Mouse (Mus musculus): ENCODE measurements around the gene Trim72. TPM values are rescaled to one million over a fixed set of nuclear protein-coding genes. Genes with fewer than 3 reads are reported as not detected.

The Trim72 gene
- total and polyA plus RNA-seq, 2 experiments from 2014 or later = 0.37 TPM; not detected in 1

DNA sequence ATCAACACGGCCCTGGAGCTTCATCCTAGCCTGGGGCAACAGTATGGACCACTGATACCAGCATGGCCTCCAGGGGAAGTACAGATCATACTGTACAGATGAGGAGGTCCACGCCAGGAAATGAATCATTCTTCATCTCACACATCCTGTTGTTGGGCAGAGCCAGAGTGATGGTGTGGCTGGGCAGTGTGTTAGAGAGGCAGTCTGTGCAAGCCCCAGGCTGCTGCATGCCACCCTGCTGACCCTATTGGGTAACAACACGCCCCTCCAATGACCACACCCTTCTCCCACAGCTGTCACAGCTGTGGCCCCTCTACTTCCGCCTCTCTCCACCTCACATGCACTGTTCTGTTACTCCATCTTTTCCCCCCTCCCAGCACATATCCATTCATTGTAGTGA, 47.0 kb downstream of the Trim72 start:
- Histone ChIP-seq H3K4me2 (ENCODE audit: low read depth, low read length) (no peak overlapping the region), H3K27me3 (ENCODE audit: insufficient read depth, low read length) (no peaks in the 10 kb centered on the region), H3K36me3 (ENCODE audit: insufficient read depth, low read length) (no peaks in the 10 kb centered on the region), H3K4me1 (ENCODE audit: insufficient read depth, low read length) (no peaks in the 10 kb centered on the region), H3K9me3 (ENCODE audit: low read length) (no peaks in the 10 kb centered on the region), H3K4me3 (ENCODE audit: low read length) (no peak overlapping the region), H3K9ac (replicated peaks; ENCODE audit: low read length) (no peak overlapping the region), H3K27ac (no peak overlapping the region)
- TF ChIP-seq CTCF (IDR thresholded peaks at IDR 0.05; ENCODE audit: low read depth) = no peak
- DNase-seq (ENCODE audit: low spot score) (no peak), ATAC-seq (no peak)
- WGBS = 77% methylated on average over 4 of the region's 4 CpGs

DNA sequence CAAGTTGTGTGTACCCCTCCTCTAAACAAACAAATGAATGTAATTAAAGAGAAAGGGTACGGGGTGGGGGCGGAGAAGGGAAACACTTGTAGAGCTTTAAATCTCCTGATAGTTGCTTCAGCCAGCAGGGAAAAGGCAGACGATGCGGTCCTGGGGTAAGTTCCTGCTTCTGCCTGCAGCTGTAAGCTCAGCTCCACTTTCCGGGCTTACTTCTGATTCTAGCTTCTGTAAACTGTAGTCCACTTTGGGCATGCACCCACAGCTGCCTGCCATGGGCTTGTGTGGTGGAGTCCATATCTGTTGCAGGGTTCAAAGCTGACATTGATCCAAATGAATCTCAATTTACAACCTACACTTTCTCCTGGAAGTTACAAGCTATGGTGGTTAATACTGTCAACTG, 49.3 kb downstream of the Trim72 start:
- H3K4me1 ChIP-seq (ENCODE audit: insufficient read depth, low read length) = no peaks in the 10 kb centered on the region
- ATAC-seq = no peak
- no peaks in the 10 kb centered on the region for H3K9me3 ChIP-seq (ENCODE audit: low read length)

DNA sequence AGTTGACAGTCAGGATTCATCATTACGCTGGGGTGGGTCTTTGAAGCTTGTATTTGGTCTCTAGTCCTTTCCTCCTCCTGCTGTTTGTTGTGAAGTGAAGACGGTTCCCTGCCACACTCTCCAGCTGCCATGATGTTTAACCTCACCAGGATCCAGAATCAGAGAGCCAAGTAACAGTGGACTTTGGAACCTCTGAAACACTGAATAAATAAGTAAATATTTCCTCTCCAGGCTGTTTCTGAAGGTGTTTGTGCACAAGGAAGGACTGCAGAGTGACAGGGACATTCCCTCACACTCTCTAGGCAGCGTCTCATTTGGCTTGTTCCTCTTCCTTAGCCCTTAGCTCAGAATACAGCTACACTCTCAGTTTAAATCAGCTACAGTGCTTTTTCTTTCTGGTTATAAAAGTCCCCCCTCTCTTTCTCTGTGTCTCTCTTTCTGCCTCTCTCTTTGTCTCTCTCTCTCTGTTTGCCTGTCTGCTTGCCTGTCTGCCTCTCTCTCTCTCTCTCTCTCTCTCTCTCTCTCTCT, 53.2 kb downstream of the Trim72 start:
- WGBS = 54% methylated on average over 3 of the region's 3 CpGs
- no peak for TF ChIP-seq CTCF (IDR thresholded peaks at IDR 0.05; ENCODE audit: low read depth)
- no peak for ATAC-seq

More for the DNA sequence above, 49.3 kb downstream of the Trim72 start:
- H3K27ac ChIP-seq = no peak overlapping the region
- no peak overlapping the region for H3K4me3 ChIP-seq (ENCODE audit: low read length)
- WGBS = 85% methylated on average over 5 of the region's 5 CpGs
- H3K9ac ChIP-seq (replicated peaks; ENCODE audit: low read length) = no peak overlapping the region
- H3K36me3 ChIP-seq (ENCODE audit: insufficient read depth, low read length) = no peaks in the 10 kb centered on the region
- no peak overlapping the region for H3K4me2 ChIP-seq (ENCODE audit: low read depth, low read length)
- TF ChIP-seq CTCF (IDR thresholded peaks at IDR 0.05; ENCODE audit: low read depth) = no peak
- DNase-seq (ENCODE audit: low spot score) = no peak
- no peaks in the 10 kb centered on the region for H3K27me3 ChIP-seq (ENCODE audit: insufficient read depth, low read length)

DNA sequence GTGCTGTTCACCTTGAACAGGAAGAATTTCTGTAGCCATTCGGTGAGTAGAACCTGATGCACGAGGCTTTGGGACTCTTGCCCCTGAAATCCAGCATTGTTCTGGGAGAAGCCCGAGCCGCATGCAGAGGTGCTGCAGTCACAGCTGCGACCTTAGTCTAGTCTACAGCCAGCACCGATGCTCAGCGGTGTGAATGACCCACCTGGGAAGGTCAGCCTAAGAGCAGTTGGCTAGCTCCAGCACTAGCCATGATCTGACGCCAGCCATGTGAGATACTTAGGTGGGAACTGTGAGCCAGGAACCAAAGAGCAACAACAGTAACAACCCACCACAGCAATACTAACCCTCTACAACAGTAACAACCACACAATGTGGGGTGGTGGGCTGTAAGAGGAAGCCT, 54.1 kb downstream of the Trim72 start:
- no peak for TF ChIP-seq CTCF (IDR thresholded peaks at IDR 0.05; ENCODE audit: low read depth)
- Histone ChIP-seq H3K9ac (replicated peaks; ENCODE audit: low read length) (no peak overlapping the region), H3K4me3 (ENCODE audit: low read length) (no peak overlapping the region), H3K27ac (no peak overlapping the region), H3K4me1 (ENCODE audit: insufficient read depth, low read length) (no peaks in the 10 kb centered on the region), H3K27me3 (ENCODE audit: insufficient read depth, low read length) (no peaks in the 10 kb centered on the region), H3K4me2 (ENCODE audit: low read depth, low read length) (no peak overlapping the region), H3K36me3 (ENCODE audit: insufficient read depth, low read length) (no peaks in the 10 kb centered on the region), H3K9me3 (ENCODE audit: low read length) (no peaks in the 10 kb centered on the region)
- no peak for DNase-seq (ENCODE audit: low spot score)
- ATAC-seq = no peak
- 80% methylated on average over 8 of the region's 8 CpGs for WGBS

More for the DNA sequence above, 53.2 kb downstream of the Trim72 start:
- Histone ChIP-seq H3K27ac (no peak overlapping the region), H3K9ac (replicated peaks; ENCODE audit: low read length) (no peak overlapping the region), H3K36me3 (ENCODE audit: insufficient read depth, low read length) (no peaks in the 10 kb centered on the region), H3K4me1 (ENCODE audit: insufficient read depth, low read length) (no peaks in the 10 kb centered on the region), H3K9me3 (ENCODE audit: low read length) (no peaks in the 10 kb centered on the region), H3K4me2 (ENCODE audit: low read depth, low read length) (no peak overlapping the region), H3K27me3 (ENCODE audit: insufficient read depth, low read length) (no peaks in the 10 kb centered on the region), H3K4me3 (ENCODE audit: low read length) (no peak overlapping the region)
- no peak for DNase-seq (ENCODE audit: low spot score)

DNA sequence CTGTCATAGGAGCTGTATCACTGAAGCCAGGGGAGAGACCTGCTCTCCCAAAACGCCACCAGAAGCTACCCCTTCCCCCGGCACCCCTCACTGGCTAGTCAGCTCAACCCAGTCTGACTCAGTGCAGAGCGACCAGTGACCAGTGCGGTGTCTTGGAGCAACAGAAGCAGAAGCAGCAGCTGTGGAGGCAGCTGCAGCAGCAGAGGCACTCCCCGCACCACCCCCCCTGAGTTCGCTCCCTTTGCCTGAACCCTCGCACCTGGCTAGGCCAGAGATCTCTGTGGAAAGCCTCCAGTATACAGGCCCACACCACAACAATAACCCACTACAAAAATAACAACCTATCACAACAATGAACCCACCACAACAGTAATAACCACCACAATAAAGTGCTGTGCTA, 54.8 kb downstream of the Trim72 start:
- no peaks in the 10 kb centered on the region for H3K9me3 ChIP-seq (ENCODE audit: low read length)
- ATAC-seq (no peak), DNase-seq (ENCODE audit: low spot score) (no peak)
- no peak overlapping the region for H3K4me3 ChIP-seq (ENCODE audit: low read length)
- H3K4me2 ChIP-seq (ENCODE audit: low read depth, low read length) = no peak overlapping the region
- no peak overlapping the region for H3K9ac ChIP-seq (replicated peaks; ENCODE audit: low read length)
- H3K36me3 ChIP-seq (ENCODE audit: insufficient read depth, low read length) = no peaks in the 10 kb centered on the region
- whole genome bisulfite sequencing = 69% methylated on average over 7 of the region's 7 CpGs
- no peak for TF ChIP-seq CTCF (IDR thresholded peaks at IDR 0.05; ENCODE audit: low read depth)
- no peaks in the 10 kb centered on the region for H3K27me3 ChIP-seq (ENCODE audit: insufficient read depth, low read length)
- H3K4me1 ChIP-seq (ENCODE audit: insufficient read depth, low read length) = no peaks in the 10 kb centered on the region
- H3K27ac ChIP-seq = no peak overlapping the region

DNA sequence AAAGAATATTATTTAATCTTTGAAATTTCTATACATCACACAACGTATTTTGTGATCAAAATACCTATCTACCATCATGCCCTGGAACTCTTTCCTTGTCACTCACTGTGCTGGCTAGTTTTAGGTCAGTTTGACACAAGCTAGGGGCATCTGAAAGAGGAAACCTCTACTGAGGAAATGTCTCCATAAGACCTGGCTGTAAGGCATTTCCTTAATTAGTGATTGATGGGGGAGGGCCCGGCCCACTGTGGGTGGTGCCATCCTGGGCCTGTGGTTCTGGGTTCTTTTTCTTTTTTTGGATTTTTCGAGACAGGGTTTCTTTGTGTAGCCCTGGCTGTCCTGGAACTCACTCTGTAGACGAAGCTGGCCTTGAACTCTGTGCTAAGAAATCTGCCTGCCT, 55.3 kb downstream of the Trim72 start:
- Histone ChIP-seq H3K9me3 (ENCODE audit: low read length) (no peaks in the 10 kb centered on the region), H3K27me3 (ENCODE audit: insufficient read depth, low read length) (no peaks in the 10 kb centered on the region), H3K4me3 (ENCODE audit: low read length) (no peak overlapping the region), H3K9ac (replicated peaks; ENCODE audit: low read length) (no peak overlapping the region), H3K27ac (no peak overlapping the region), H3K4me1 (ENCODE audit: insufficient read depth, low read length) (no peaks in the 10 kb centered on the region), H3K4me2 (ENCODE audit: low read depth, low read length) (no peak overlapping the region), H3K36me3 (ENCODE audit: insufficient read depth, low read length) (no peaks in the 10 kb centered on the region)
- ATAC-seq (no peak), DNase-seq (ENCODE audit: low spot score) (no peak)
- WGBS = 81% methylated on average over 4 of the region's 4 CpGs
- no peak for TF ChIP-seq CTCF (IDR thresholded peaks at IDR 0.05; ENCODE audit: low read depth)

Other genes starting within 250 kb of the Trim72 start
- 20.0 and 35.8 TPM in 2 replicates for gene Orai3, start 234.1 kb upstream of the Trim72 start, total RNA-seq (2014; rRNA removed)
- gene Orai3, start 234.1 kb upstream of the Trim72 start, polyA plus RNA-seq (2015; fragmentation: Nextera tagmentation; extraction: Ambion mirVana) = 10.8 and 11.3 TPM in 2 replicates
- 17.8 and 18.2 TPM in 2 replicates for gene Setd1a, start 227.3 kb upstream of the Trim72 start, total RNA-seq (2014; rRNA removed)
- 10.5 and 16.0 TPM in 2 replicates for gene Setd1a, start 227.3 kb upstream of the Trim72 start, polyA plus RNA-seq (2015; fragmentation: Nextera tagmentation; extraction: Ambion mirVana)
- 0.05 and 2.9 TPM in 2 replicates for gene Gm49388, start 218.3 kb upstream of the Trim72 start, total RNA-seq (2014; rRNA removed)
- gene Gm49388, start 218.3 kb upstream of the Trim72 start, polyA plus RNA-seq (2015; fragmentation: Nextera tagmentation; extraction: Ambion mirVana) = not detected in 2 replicates
- gene Hsd3b7, start 203.3 kb upstream of the Trim72 start, total RNA-seq (2014; rRNA removed) = 11.0 and 12.1 TPM in 2 replicates
- gene Hsd3b7, start 203.3 kb upstream of the Trim72 start, polyA plus RNA-seq (2015; fragmentation: Nextera tagmentation; extraction: Ambion mirVana) = 10.3 and 11.3 TPM in 2 replicates
- 4.0 and 9.6 TPM in 2 replicates for gene Stx4a, start 179.7 kb upstream of the Trim72 start, total RNA-seq (2014; rRNA removed)
- gene Stx4a, start 179.7 kb upstream of the Trim72 start, polyA plus RNA-seq (2015; fragmentation: Nextera tagmentation; extraction: Ambion mirVana) = 28.4 and 31.8 TPM in 2 replicates
- 69.7 and 72.7 TPM in 2 replicates for gene Stx1b, start 179.4 kb upstream of the Trim72 start, total RNA-seq (2014; rRNA removed)
- 66.6 and 76.3 TPM in 2 replicates for gene Stx1b, start 179.4 kb upstream of the Trim72 start, polyA plus RNA-seq (2015; fragmentation: Nextera tagmentation; extraction: Ambion mirVana)
- gene Zfp646, start 127.7 kb upstream of the Trim72 start, total RNA-seq (2014; rRNA removed) = 34.6 and 35.0 TPM in 2 replicates
- 3.4 and 4.4 TPM in 2 replicates for gene Zfp646, start 127.7 kb upstream of the Trim72 start, polyA plus RNA-seq (2015; fragmentation: Nextera tagmentation; extraction: Ambion mirVana)
- gene Zfp668, start 127.1 kb upstream of the Trim72 start, total RNA-seq (2014; rRNA removed) = 25.8 and 26.2 TPM in 2 replicates
- 21.8 and 22.4 TPM in 2 replicates for gene Zfp668, start 127.1 kb upstream of the Trim72 start, polyA plus RNA-seq (2015; fragmentation: Nextera tagmentation; extraction: Ambion mirVana)
- gene Prss53, start 113.0 kb upstream of the Trim72 start, total RNA-seq (2014; rRNA removed) = 0.72 and 1.8 TPM in 2 replicates
- 1.0 and 1.3 TPM in 2 replicates for gene Prss53, start 113.0 kb upstream of the Trim72 start, polyA plus RNA-seq (2015; fragmentation: Nextera tagmentation; extraction: Ambion mirVana)
- not detected in 2 replicates for gene Gm21974, start 108.5 kb upstream of the Trim72 start, total RNA-seq (2014; rRNA removed)
- not detected in 2 replicates for gene Gm21974, start 108.5 kb upstream of the Trim72 start, polyA plus RNA-seq (2015; fragmentation: Nextera tagmentation; extraction: Ambion mirVana)
- 37.2 and 43.0 TPM in 2 replicates for gene Vkorc1, start 108.3 kb upstream of the Trim72 start, total RNA-seq (2014; rRNA removed)
- 72.6 and 79.8 TPM in 2 replicates for gene Vkorc1, start 108.3 kb upstream of the Trim72 start, polyA plus RNA-seq (2015; fragmentation: Nextera tagmentation; extraction: Ambion mirVana)
- gene Bckdk, start 99.9 kb upstream of the Trim72 start, total RNA-seq (2014; rRNA removed) = 44.3 and 55.0 TPM in 2 replicates
- 61.5 and 63.5 TPM in 2 replicates for gene Bckdk, start 99.9 kb upstream of the Trim72 start, polyA plus RNA-seq (2015; fragmentation: Nextera tagmentation; extraction: Ambion mirVana)
- 24.9 and 33.5 TPM in 2 replicates for gene Kat8, start 91.4 kb upstream of the Trim72 start, total RNA-seq (2014; rRNA removed)
- 30.1 and 33.9 TPM in 2 replicates for gene Kat8, start 91.4 kb upstream of the Trim72 start, polyA plus RNA-seq (2015; fragmentation: Nextera tagmentation; extraction: Ambion mirVana)
- 0.26 and 0.32 TPM in 2 replicates for gene Prss8, start 73.8 kb upstream of the Trim72 start, total RNA-seq (2014; rRNA removed)
- gene Prss8, start 73.8 kb upstream of the Trim72 start, polyA plus RNA-seq (2015; fragmentation: Nextera tagmentation; extraction: Ambion mirVana) = 0.35 and 0.44 TPM in 2 replicates
- 17.0 and 19.9 TPM in 2 replicates for gene Prss36, start 57.2 kb upstream of the Trim72 start, total RNA-seq (2014; rRNA removed)
- 16.5 and 17.3 TPM in 2 replicates for gene Prss36, start 57.2 kb upstream of the Trim72 start, polyA plus RNA-seq (2015; fragmentation: Nextera tagmentation; extraction: Ambion mirVana)
- 34.4 and 45.0 TPM in 2 replicates for gene Fus, start 36.5 kb upstream of the Trim72 start, total RNA-seq (2014; rRNA removed)
- 281 and 299 TPM in 2 replicates for gene Fus, start 36.5 kb upstream of the Trim72 start, polyA plus RNA-seq (2015; fragmentation: Nextera tagmentation; extraction: Ambion mirVana)
- 12.1 and 12.7 TPM in 2 replicates for gene Pycard, start 10.1 kb upstream of the Trim72 start, total RNA-seq (2014; rRNA removed)
- 9.3 and 10.7 TPM in 2 replicates for gene Pycard, start 10.1 kb upstream of the Trim72 start, polyA plus RNA-seq (2015; fragmentation: Nextera tagmentation; extraction: Ambion mirVana)
- 2.6 and 3.2 TPM in 2 replicates for gene Itgam, start 58.7 kb downstream of the Trim72 start, total RNA-seq (2014; rRNA removed)
- 1.2 and 1.3 TPM in 2 replicates for gene Itgam, start 58.7 kb downstream of the Trim72 start, polyA plus RNA-seq (2015; fragmentation: Nextera tagmentation; extraction: Ambion mirVana)
- not detected in 2 replicates for gene Gm49368, start 58.7 kb downstream of the Trim72 start, total RNA-seq (2014; rRNA removed)
- not detected in 2 replicates for gene Gm49368, start 58.7 kb downstream of the Trim72 start, polyA plus RNA-seq (2015; fragmentation: Nextera tagmentation; extraction: Ambion mirVana)
- 0.58 and 0.68 TPM in 2 replicates for gene Itgax, start 125.6 kb downstream of the Trim72 start, total RNA-seq (2014; rRNA removed)
- gene Itgax, start 125.6 kb downstream of the Trim72 start, polyA plus RNA-seq (2015; fragmentation: Nextera tagmentation; extraction: Ambion mirVana) = not detected in 2 replicates
- 0.25 TPM in 1 of 2 replicates, not detected in the other for gene Itgad, start 150.4 kb downstream of the Trim72 start, total RNA-seq (2014; rRNA removed)
- not detected in 2 replicates for gene Itgad, start 150.4 kb downstream of the Trim72 start, polyA plus RNA-seq (2015; fragmentation: Nextera tagmentation; extraction: Ambion mirVana)
- not detected in 2 replicates for gene Cox6a2, start 202.4 kb downstream of the Trim72 start, total RNA-seq (2014; rRNA removed)
- 0.83 and 0.93 TPM in 2 replicates for gene Cox6a2, start 202.4 kb downstream of the Trim72 start, polyA plus RNA-seq (2015; fragmentation: Nextera tagmentation; extraction: Ambion mirVana)
- 21.1 and 27.6 TPM in 2 replicates for gene Armc5, start 233.4 kb downstream of the Trim72 start, total RNA-seq (2014; rRNA removed)
- gene Armc5, start 233.4 kb downstream of the Trim72 start, polyA plus RNA-seq (2015; fragmentation: Nextera tagmentation; extraction: Ambion mirVana) = 15.2 and 16.4 TPM in 2 replicates
- gene 9130023H24Rik, start 234.1 kb downstream of the Trim72 start, total RNA-seq (2014; rRNA removed) = 5.6 and 7.5 TPM in 2 replicates
- gene 9130023H24Rik, start 234.1 kb downstream of the Trim72 start, polyA plus RNA-seq (2015; fragmentation: Nextera tagmentation; extraction: Ambion mirVana) = 4.3 and 5.1 TPM in 2 replicates
- 19.8 and 20.6 TPM in 2 replicates for gene Tgfb1i1, start 242.9 kb downstream of the Trim72 start, total RNA-seq (2014; rRNA removed)
- gene Tgfb1i1, start 242.9 kb downstream of the Trim72 start, polyA plus RNA-seq (2015; fragmentation: Nextera tagmentation; extraction: Ambion mirVana) = 22.7 and 23.3 TPM in 2 replicates